Mouse (Mus musculus) heart, embryonic 12.5 days (tissue): ENCODE results near the gene Mgat4a. TPM values are rescaled to one million over a fixed set of nuclear protein-coding genes. Genes with fewer than 3 reads are reported as not detected.
A peak's percentile ranks its signal among the peaks of the same experiment; 100 is the strongest.

Source experiments
- ATAC-seq: fragments of 200-750 bp; cut with Nextera tagmentation; 2 replicates; pipeline ENCODE4 v1.8.0; 2017; ENCODE audit warnings: moderate TSS enrichment, moderate library complexity; ENCODE audit not compliant: insufficient number of reproducible peaks, low FRiP score
- H3K27ac ChIP-seq: fragments of 300-500 bp; sonication (generic); 2 replicates; pipeline ENCODE4 v1.5.1; 2016; ENCODE audit warnings: mild to moderate bottlenecking, moderate library complexity; ENCODE audit not compliant: poor library complexity, severe bottlenecking
- H3K27me3 ChIP-seq: fragments of 300-500 bp; sonication (generic); replicated peaks from 2 replicates; pipeline ENCODE4 v1.6.1; 2016; ENCODE audit warnings: mild to moderate bottlenecking, moderate library complexity
- H3K36me3 ChIP-seq: fragments of 300-500 bp; sonication (generic); 2 replicates; pipeline ENCODE4 v1.6.1; 2016; ENCODE audit warnings: mild to moderate bottlenecking, moderate library complexity
- H3K4me1 ChIP-seq: fragments of 300-500 bp; sonication (generic); replicated peaks from 2 replicates; pipeline ENCODE4 v1.6.1; 2016; ENCODE audit warnings: mild to moderate bottlenecking
- H3K4me2 ChIP-seq: fragments of 300-500 bp; sonication (generic); 2 replicates; pipeline ENCODE4 v1.6.1; 2016; ENCODE audit warnings: mild to moderate bottlenecking, moderate library complexity
- H3K4me3 ChIP-seq: fragments of 300-500 bp; sonication (generic); 2 replicates; pipeline ENCODE4 v1.5.1; 2016; ENCODE audit warnings: mild to moderate bottlenecking
- H3K9ac ChIP-seq: fragments of 300-500 bp; sonication (generic); 2 replicates; pipeline ENCODE4 v1.6.1; 2016; ENCODE audit warnings: mild to moderate bottlenecking, moderate library complexity
- H3K9me3 ChIP-seq: fragments of 300-500 bp; sonication (generic); replicated peaks from 2 replicates; pipeline ENCODE4 v1.6.1; 2016; ENCODE audit warnings: mild to moderate bottlenecking, moderate library complexity
- WGBS: fragments of 180-500 bp; shearing (Covaris S2); methylation state at CpG from one replicate; pipeline ENCODE4 v1.1.7; 2016; 5-methylcytosine and 5-hydroxymethylcytosine counted together
- polyA plus RNA-seq: library from polyadenylated mRNA; unstranded; fragments of >200 nt; fragmentation: Nextera tagmentation; extraction: Ambion mirVana; gene quantifications from 2 replicates; pipeline ENCODE4 v1.2.1, GENCODE M21; 2016

Gene Mgat4a
- polyA plus RNA-seq, 1 experiment from 2014 or later, result 3.9 TPM

GRCm38 (mm10) chr1:37427144-37427875, 113.5 kb downstream of the Mgat4a start:
- Histone ChIP-seq H3K27me3 (no peaks in the 10 kb centered on the region), H3K4me2 (no peak overlapping the region), H3K4me1 (peaks cover 21% of the 10 kb centered on the region), H3K4me3 (no peak overlapping the region), H3K27ac (no peak overlapping the region), H3K36me3 (peaks cover 46% of the 10 kb centered on the region), H3K9me3 (peaks cover 3% of the 10 kb centered on the region; the same call in 1 of the 2 replicates), H3K9ac (no peak overlapping the region)
- ATAC-seq, result no peak
- 93% methylated on average over 8 of the region's 8 CpGs for WGBS

- H3K4me2 ChIP-seq, result no peak overlapping the region
- no peak overlapping the region for H3K9ac ChIP-seq
- H3K36me3 ChIP-seq, result peaks cover 64% of the 10 kb centered on the region
These were observed 121.4 kb downstream of the Mgat4a start for GRCm38 (mm10) chr1:37419420-37419819.

GRCm38 (mm10) chr1:37415394-37415793, 125.4 kb downstream of the Mgat4a start:
- Histone ChIP-seq H3K27ac (no peak overlapping the region), H3K36me3 (peaks cover 39% of the 10 kb centered on the region), H3K9ac (no peak overlapping the region), H3K9me3 (0 out of 2 replicates have a peak, but pooled peaks cover 3% of the 10 kb centered on the region), H3K27me3 (no peaks in the 10 kb centered on the region), H3K4me2 (no peak overlapping the region), H3K4me1 (no peaks in the 10 kb centered on the region), H3K4me3 (no peak overlapping the region)
- WGBS, result 72% methylated on average over 1 of the region's 1 CpGs
- ATAC-seq, result no peak

More at GRCm38 (mm10) chr1:37419420-37419819, 121.4 kb downstream of the Mgat4a start:
- no peak overlapping the region for H3K4me3 ChIP-seq
- ATAC-seq, result no peak
- H3K9me3 ChIP-seq, result peaks cover 5% of the 10 kb centered on the region; the same call in 1 of the 2 replicates
- no peaks in the 10 kb centered on the region for H3K27me3 ChIP-seq
- H3K4me1 ChIP-seq, result 0 out of 2 replicates have a peak, but pooled peaks cover 4% of the 10 kb centered on the region
- no peak overlapping the region for H3K27ac ChIP-seq
- WGBS, result 91% methylated on average over 1 of the region's 1 CpGs

GRCm38 (mm10) chr1:37409647-37410046, 131.2 kb downstream of the Mgat4a start:
- Histone ChIP-seq H3K4me2 (no peak overlapping the region), H3K27me3 (no peaks in the 10 kb centered on the region), H3K9me3 (no peaks in the 10 kb centered on the region), H3K36me3 (peaks cover 3% of the 10 kb centered on the region; the same call in 1 of the 2 replicates), H3K4me3 (no peak overlapping the region), H3K27ac (no peak overlapping the region), H3K9ac (no peak overlapping the region), H3K4me1 (peaks cover 5% of the 10 kb centered on the region; the same call in 1 of the 2 replicates)
- ATAC-seq, result no peak

- Histone ChIP-seq H3K4me1 (peaks cover 5% of the 10 kb centered on the region; the same call in 1 of the 2 replicates), H3K9me3 (no peaks in the 10 kb centered on the region), H3K4me2 (no peak overlapping the region), H3K27ac (no peak overlapping the region), H3K36me3 (peaks cover 5% of the 10 kb centered on the region; the same call in 1 of the 2 replicates), H3K27me3 (no peaks in the 10 kb centered on the region), H3K9ac (no peak overlapping the region), H3K4me3 (no peak overlapping the region)
- WGBS, result 62% methylated on average over 3 of the region's 3 CpGs
- no peak for ATAC-seq
These were observed 132.1 kb downstream of the Mgat4a start for GRCm38 (mm10) chr1:37408678-37409077.

- Histone ChIP-seq H3K36me3 (peaks cover 3% of the 10 kb centered on the region; the same call in 1 of the 2 replicates), H3K9me3 (no peaks in the 10 kb centered on the region), H3K27me3 (no peaks in the 10 kb centered on the region), H3K4me3 (no peak overlapping the region), H3K9ac (no peak overlapping the region), H3K4me1 (peaks cover 5% of the 10 kb centered on the region; the same call in 1 of the 2 replicates), H3K4me2 (no peak overlapping the region), H3K27ac (no peak overlapping the region)
- 78% methylated on average over 8 of the region's 8 CpGs for WGBS
- ATAC-seq, result no peak
These were observed 132.8 kb downstream of the Mgat4a start for GRCm38 (mm10) chr1:37408059-37408458.

GRCm38 (mm10) chr1:37407228-37407627, 133.6 kb downstream of the Mgat4a start:
- peaks cover 2% of the 10 kb centered on the region; the same call in 1 of the 2 replicates for H3K36me3 ChIP-seq
- WGBS, result 79% methylated on average over 8 of the region's 8 CpGs
- H3K4me3 ChIP-seq, result no peak overlapping the region
- no peak overlapping the region for H3K9ac ChIP-seq
- H3K27me3 ChIP-seq, result no peaks in the 10 kb centered on the region
- no peak overlapping the region for H3K4me2 ChIP-seq
- no peak overlapping the region for H3K27ac ChIP-seq
- H3K4me1 ChIP-seq, result peaks cover 5% of the 10 kb centered on the region; the same call in 1 of the 2 replicates
- no peaks in the 10 kb centered on the region for H3K9me3 ChIP-seq
- ATAC-seq, result no peak

- Histone ChIP-seq H3K9me3 (no peaks in the 10 kb centered on the region), H3K4me3 (no peak overlapping the region), H3K27me3 (no peaks in the 10 kb centered on the region), H3K9ac (no peak overlapping the region), H3K4me1 (peaks cover 5% of the 10 kb centered on the region; the same call in 1 of the 2 replicates), H3K36me3 (peaks cover 2% of the 10 kb centered on the region; the same call in 1 of the 2 replicates), H3K27ac (no peak overlapping the region), H3K4me2 (no peak overlapping the region)
- no peak for ATAC-seq
- WGBS, result 78% methylated on average over 2 of the region's 2 CpGs
These were observed 135.7 kb downstream of the Mgat4a start for GRCm38 (mm10) chr1:37405137-37405536.

- H3K4me1 ChIP-seq, result peaks cover 32% of the 10 kb centered on the region
- H3K9me3 ChIP-seq, result no peaks in the 10 kb centered on the region
- H3K4me3 ChIP-seq, result no peak overlapping the region
- no peak overlapping the region for H3K27ac ChIP-seq
- H3K4me2 ChIP-seq, result no peak overlapping the region
- no peak for ATAC-seq
- H3K36me3 ChIP-seq, result peaks cover 4% of the 10 kb centered on the region
- H3K9ac ChIP-seq, result no peak overlapping the region
- 52% methylated on average over 4 of the region's 4 CpGs for WGBS
- no peaks in the 10 kb centered on the region for H3K27me3 ChIP-seq
These were observed 139.1 kb downstream of the Mgat4a start for GRCm38 (mm10) chr1:37401687-37402086.

GRCm38 (mm10) chr1:37399734-37400133, 141.1 kb downstream of the Mgat4a start:
- Histone ChIP-seq H3K36me3 (peaks cover 19% of the 10 kb centered on the region), H3K9ac (no peak overlapping the region), H3K9me3 (no peaks in the 10 kb centered on the region), H3K27ac (peak overlapping the region; percentile 61), H3K4me1 (peaks cover 32% of the 10 kb centered on the region), H3K4me3 (no peak overlapping the region), H3K27me3 (no peaks in the 10 kb centered on the region), H3K4me2 (peak overlapping the region; percentile 11)
- 43% methylated on average over 8 of the region's 8 CpGs for WGBS
- 0 out of 2 replicates have a peak, but pooled peaks have one; percentile 7 for ATAC-seq

- no peaks in the 10 kb centered on the region for H3K27me3 ChIP-seq
- no peak overlapping the region for H3K9ac ChIP-seq
- H3K27ac ChIP-seq, result peak overlapping the region; percentile 61; the same call in 1 of the 2 replicates
- H3K4me2 ChIP-seq, result no peak overlapping the region
- peaks cover 32% of the 10 kb centered on the region for H3K4me1 ChIP-seq
- H3K36me3 ChIP-seq, result peaks cover 26% of the 10 kb centered on the region
- H3K4me3 ChIP-seq, result no peak overlapping the region
- no peaks in the 10 kb centered on the region for H3K9me3 ChIP-seq
- 54% methylated on average over 3 of the region's 3 CpGs for WGBS
- ATAC-seq, result no peak
These were observed 141.9 kb downstream of the Mgat4a start for GRCm38 (mm10) chr1:37398961-37399360.
